Mouse (Mus musculus): ENCODE results near the gene Tnrc6c. TPM values are rescaled to one million over a fixed set of nuclear protein-coding genes. Genes with fewer than 3 reads are reported as not detected.
"Not testable (repeated sequence)": the region's sequence is repeated elsewhere in the genome, so short reads cannot be mapped to it uniquely, and the experiment has no call there.

Tnrc6c gene
- polyA plus RNA-seq, 1 experiment from 2014 or later: 24.7 TPM

- H3K9me3 ChIP-seq; ATAC-seq (ENCODE audit: low FRiP score, low read depth); H3K36me3 ChIP-seq; H3K4me1 ChIP-seq (replicated peaks); H3K27ac ChIP-seq (replicated peaks); H3K4me3 ChIP-seq; H3K4me2 ChIP-seq; H3K9ac ChIP-seq: not testable (repeated sequence)
- H3K27me3 ChIP-seq: peaks cover 22% of the 10 kb centered on the region; the same call in 1 of the 2 replicates
- 87% methylated on average over 7 of the region's 7 CpGs for WGBS
Observed at GRCm38 (mm10) chr11:117788481-117788880, 134.4 kb downstream of the Tnrc6c start.

GRCm38 (mm10) chr11:117790286-117790685, 136.2 kb downstream of the Tnrc6c start:
- H3K4me2 ChIP-seq: peak overlapping the region; percentile 27; the same call in 1 of the 2 replicates
- peaks cover 22% of the 10 kb centered on the region; the same call in 1 of the 2 replicates for H3K27me3 ChIP-seq
- no peaks in the 10 kb centered on the region for H3K4me1 ChIP-seq (replicated peaks)
- H3K4me3 ChIP-seq: no peak overlapping the region
- no peak for ATAC-seq (ENCODE audit: low FRiP score, low read depth)
- no peak overlapping the region for H3K27ac ChIP-seq (replicated peaks)
- H3K9ac ChIP-seq: no peak overlapping the region
- WGBS: 5% methylated on average over 14 of the region's 14 CpGs
- H3K9me3 ChIP-seq: no peaks in the 10 kb centered on the region
- H3K36me3 ChIP-seq: no peaks in the 10 kb centered on the region

- ATAC-seq (ENCODE audit: low FRiP score, low read depth): no peak
- no peak overlapping the region for H3K27ac ChIP-seq (replicated peaks)
- no peak overlapping the region for H3K4me3 ChIP-seq
- H3K9ac ChIP-seq: no peak overlapping the region
- no peaks in the 10 kb centered on the region for H3K36me3 ChIP-seq
- WGBS: 37% methylated on average over 23 of the region's 23 CpGs
- H3K4me1 ChIP-seq (replicated peaks): no peaks in the 10 kb centered on the region
- peaks cover 22% of the 10 kb centered on the region; the same call in 1 of the 2 replicates for H3K27me3 ChIP-seq
- no peaks in the 10 kb centered on the region for H3K9me3 ChIP-seq
- H3K4me2 ChIP-seq: peak overlapping the region; percentile 27; the same call in 1 of the 2 replicates
Observed at GRCm38 (mm10) chr11:117790703-117791440, 136.8 kb downstream of the Tnrc6c start.

GRCm38 (mm10) chr11:117791441-117791761, 137.3 kb downstream of the Tnrc6c start:
- Histone ChIP-seq H3K9ac (no peak overlapping the region), H3K27me3 (peaks cover 22% of the 10 kb centered on the region; the same call in 1 of the 2 replicates), H3K9me3 (no peaks in the 10 kb centered on the region), H3K27ac (replicated peaks) (no peak overlapping the region), H3K4me2 (no peak overlapping the region), H3K4me3 (no peak overlapping the region), H3K36me3 (no peaks in the 10 kb centered on the region), H3K4me1 (replicated peaks) (no peaks in the 10 kb centered on the region)
- WGBS: 87% methylated on average over 9 of the region's 9 CpGs
- no peak for ATAC-seq (ENCODE audit: low FRiP score, low read depth)

- no peaks in the 10 kb centered on the region for H3K36me3 ChIP-seq
- WGBS: 9% methylated on average over 22 of the region's 22 CpGs
- no peaks in the 10 kb centered on the region for H3K9me3 ChIP-seq
- no peaks in the 10 kb centered on the region for H3K4me1 ChIP-seq (replicated peaks)
- no peak overlapping the region for H3K4me3 ChIP-seq
- no peak overlapping the region for H3K27ac ChIP-seq (replicated peaks)
- no peak overlapping the region for H3K9ac ChIP-seq
- H3K27me3 ChIP-seq: peaks cover 22% of the 10 kb centered on the region; the same call in 1 of the 2 replicates
- ATAC-seq (ENCODE audit: low FRiP score, low read depth): no peak
- peak overlapping the region; percentile 29 for H3K4me2 ChIP-seq
Observed at GRCm38 (mm10) chr11:117792281-117792888, 138.3 kb downstream of the Tnrc6c start.

- Histone ChIP-seq H3K9me3 (no peaks in the 10 kb centered on the region), H3K27ac (replicated peaks) (no peak overlapping the region), H3K4me1 (replicated peaks) (no peaks in the 10 kb centered on the region), H3K4me2 (no peak overlapping the region), H3K36me3 (no peaks in the 10 kb centered on the region), H3K27me3 (peaks cover 22% of the 10 kb centered on the region; the same call in 1 of the 2 replicates), H3K4me3 (no peak overlapping the region), H3K9ac (no peak overlapping the region)
- 52% methylated on average over 4 of the region's 4 CpGs for WGBS
- no peak for ATAC-seq (ENCODE audit: low FRiP score, low read depth)
Observed at GRCm38 (mm10) chr11:117794035-117794551, 140.0 kb downstream of the Tnrc6c start.

DNA sequence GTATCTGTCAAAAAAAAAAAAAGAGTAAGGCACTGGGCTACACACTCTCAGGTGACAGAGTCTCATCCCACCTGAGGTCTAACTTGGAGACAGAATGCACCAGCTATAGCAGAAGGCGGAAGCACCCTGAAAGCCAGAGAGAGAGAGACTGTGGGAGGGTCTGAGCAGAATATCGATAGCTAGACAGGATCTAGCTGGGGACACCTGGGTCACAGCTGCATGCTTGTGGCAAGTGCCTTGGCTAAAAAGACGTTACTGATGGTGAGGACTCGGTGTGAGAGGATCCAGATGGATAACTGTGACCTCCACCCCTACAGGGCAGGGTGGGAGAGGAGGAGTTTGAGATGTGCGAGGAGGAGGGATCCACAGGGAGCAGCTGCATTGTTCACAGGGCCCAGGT, 142.9 kb downstream of the Tnrc6c start:
- WGBS: 49% methylated on average over 5 of the region's 5 CpGs
- peaks cover 3% of the 10 kb centered on the region; the same call in 1 of the 2 replicates for H3K27me3 ChIP-seq
- no peaks in the 10 kb centered on the region for H3K36me3 ChIP-seq
- no peak for ATAC-seq (ENCODE audit: low FRiP score, low read depth)
- H3K4me3 ChIP-seq: no peak overlapping the region
- no peak overlapping the region for H3K27ac ChIP-seq (replicated peaks)
- no peaks in the 10 kb centered on the region for H3K9me3 ChIP-seq
- H3K4me2 ChIP-seq: no peak overlapping the region
- H3K4me1 ChIP-seq (replicated peaks): no peaks in the 10 kb centered on the region
- no peak overlapping the region for H3K9ac ChIP-seq

- H3K9ac ChIP-seq: no peak within 1 kb of the TSS
- ATAC-seq (ENCODE audit: low FRiP score, low read depth): no peak
- H3K4me3 ChIP-seq: no peak within 1 kb of the TSS
- H3K9me3 ChIP-seq: no peaks in the 10 kb centered on the region
- no peaks in the 10 kb centered on the region for H3K4me1 ChIP-seq (replicated peaks)
- H3K27ac ChIP-seq (replicated peaks): no peak within 1 kb of the TSS
- H3K36me3 ChIP-seq: no peaks in the 10 kb centered on the region
- H3K27me3 ChIP-seq: no peaks in the 10 kb centered on the region
- H3K4me2 ChIP-seq: no peak within 1 kb of the TSS
- 65% methylated on average over 9 of the region's 9 CpGs for WGBS
Observed at GRCm38 (mm10) chr11:117797511-117798159, 143.5 kb downstream of the Tnrc6c start, which contains the start of gene 6030468B19Rik. Gene 6030468B19Rik, plus strand, starts transcription at chr11:117797660.

GRCm38 (mm10) chr11:117798160-117798541, 144.1 kb downstream of the Tnrc6c start:
- no peak overlapping the region for H3K4me3 ChIP-seq

DNA sequence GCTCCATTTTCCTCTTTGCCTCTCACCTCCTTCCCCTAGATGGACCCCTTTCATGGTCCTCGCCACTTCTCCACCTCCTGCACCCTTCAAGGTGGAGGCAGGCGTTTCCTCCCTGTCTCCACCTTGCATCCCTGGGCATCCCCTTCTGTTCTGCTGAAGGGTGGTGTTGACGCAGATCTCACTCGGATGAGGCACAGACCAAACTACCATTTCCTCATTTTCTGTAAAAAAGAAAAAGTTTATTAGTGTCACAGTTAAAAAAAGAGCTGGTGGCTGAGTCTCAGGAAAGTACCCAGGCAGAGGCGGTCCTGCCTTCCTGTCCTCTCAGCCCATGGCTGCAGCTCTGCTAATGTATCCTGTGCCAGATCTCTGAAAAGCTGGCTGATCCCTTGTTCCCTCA, 145.1 kb downstream of the Tnrc6c start:
- H3K27me3 ChIP-seq: no peaks in the 10 kb centered on the region
- no peak overlapping the region for H3K4me2 ChIP-seq
- H3K27ac ChIP-seq (replicated peaks): no peak overlapping the region
- no peak overlapping the region for H3K4me3 ChIP-seq
- H3K36me3 ChIP-seq: no peaks in the 10 kb centered on the region
- H3K9ac ChIP-seq: no peak overlapping the region
- 74% methylated on average over 5 of the region's 5 CpGs for WGBS
- H3K4me1 ChIP-seq (replicated peaks): no peaks in the 10 kb centered on the region
- H3K9me3 ChIP-seq: no peaks in the 10 kb centered on the region
- ATAC-seq (ENCODE audit: low FRiP score, low read depth): no peak

More at GRCm38 (mm10) chr11:117798160-117798541, 144.1 kb downstream of the Tnrc6c start:
- no peaks in the 10 kb centered on the region for H3K27me3 ChIP-seq
- no peaks in the 10 kb centered on the region for H3K9me3 ChIP-seq
- no peak overlapping the region for H3K27ac ChIP-seq (replicated peaks)
- WGBS: 73% methylated on average over 2 of the region's 2 CpGs
- H3K4me1 ChIP-seq (replicated peaks): no peaks in the 10 kb centered on the region
- ATAC-seq (ENCODE audit: low FRiP score, low read depth): no peak
- no peaks in the 10 kb centered on the region for H3K36me3 ChIP-seq
- H3K9ac ChIP-seq: no peak overlapping the region
- no peak overlapping the region for H3K4me2 ChIP-seq

DNA sequence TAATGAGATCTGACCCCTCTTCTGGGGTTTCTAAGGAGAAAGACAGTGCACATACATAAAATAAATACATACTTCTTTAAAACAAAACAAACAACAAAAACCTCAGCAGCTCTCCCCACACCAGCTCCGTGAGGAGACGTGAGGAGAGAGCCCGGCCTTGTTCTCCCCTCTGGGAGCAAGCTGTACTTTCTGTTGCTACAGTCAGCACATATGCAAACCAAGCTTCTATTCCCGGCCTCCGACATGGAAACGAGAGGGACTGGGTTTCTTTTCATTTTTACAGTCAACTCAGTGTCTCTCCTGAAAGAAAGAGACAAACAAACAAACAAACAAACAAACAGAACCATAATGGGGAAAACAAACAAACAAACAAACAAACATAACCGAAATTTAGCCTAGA, 145.9 kb downstream of the Tnrc6c start:
- H3K27me3 ChIP-seq: no peaks in the 10 kb centered on the region
- WGBS: 81% methylated on average over 7 of the region's 7 CpGs
- ATAC-seq (ENCODE audit: low FRiP score, low read depth): no peak

DNA sequence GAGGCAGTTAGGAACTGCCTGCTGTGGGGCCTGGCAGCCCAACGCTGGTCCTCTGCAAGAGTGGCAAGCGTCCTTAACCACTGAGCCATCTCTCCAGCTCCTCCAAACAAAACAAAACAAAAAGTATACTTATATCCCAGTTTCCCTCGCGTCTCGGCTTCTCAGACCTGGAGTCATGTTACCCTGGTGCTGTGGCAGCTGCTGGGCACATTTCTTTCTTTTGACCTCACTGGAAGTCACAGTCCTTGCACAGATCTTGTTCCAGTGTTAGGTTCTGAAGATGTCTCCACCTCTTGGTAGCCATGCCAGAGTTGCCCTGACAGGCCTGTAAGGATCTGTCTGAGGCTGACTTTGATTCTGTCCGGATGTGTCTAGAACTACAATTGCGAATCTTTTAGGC, 147.6 kb downstream of the Tnrc6c start:
- 79% methylated on average over 7 of the region's 7 CpGs for WGBS
- no peaks in the 10 kb centered on the region for H3K9me3 ChIP-seq
- no peak for ATAC-seq (ENCODE audit: low FRiP score, low read depth)

More for the DNA sequence above, 145.9 kb downstream of the Tnrc6c start:
- Histone ChIP-seq H3K9ac (no peak overlapping the region), H3K36me3 (no peaks in the 10 kb centered on the region), H3K27ac (replicated peaks) (no peak overlapping the region), H3K4me2 (no peak overlapping the region), H3K4me1 (replicated peaks) (no peaks in the 10 kb centered on the region), H3K4me3 (no peak overlapping the region), H3K9me3 (no peaks in the 10 kb centered on the region)

More for the DNA sequence above, 147.6 kb downstream of the Tnrc6c start:
- H3K4me1 ChIP-seq (replicated peaks): no peaks in the 10 kb centered on the region
- H3K4me3 ChIP-seq: no peak overlapping the region
- H3K36me3 ChIP-seq: no peaks in the 10 kb centered on the region
- H3K27me3 ChIP-seq: no peaks in the 10 kb centered on the region
- no peak overlapping the region for H3K4me2 ChIP-seq
- H3K9ac ChIP-seq: no peak overlapping the region
- no peak overlapping the region for H3K27ac ChIP-seq (replicated peaks)

Measured in hindbrain, embryonic 15.5 days (tissue).